Mouse (Mus musculus): Measurements from ENCODE around the gene Zw10. TPM values are rescaled to one million over a fixed set of nuclear protein-coding genes. Genes with fewer than 3 reads are reported as not detected.
A peak's percentile ranks its signal among the peaks of the same experiment; 100 is the strongest.

The Zw10 gene
- polyA plus RNA-seq, 1 experiment from 2014 or later = 28.2 TPM

DNA sequence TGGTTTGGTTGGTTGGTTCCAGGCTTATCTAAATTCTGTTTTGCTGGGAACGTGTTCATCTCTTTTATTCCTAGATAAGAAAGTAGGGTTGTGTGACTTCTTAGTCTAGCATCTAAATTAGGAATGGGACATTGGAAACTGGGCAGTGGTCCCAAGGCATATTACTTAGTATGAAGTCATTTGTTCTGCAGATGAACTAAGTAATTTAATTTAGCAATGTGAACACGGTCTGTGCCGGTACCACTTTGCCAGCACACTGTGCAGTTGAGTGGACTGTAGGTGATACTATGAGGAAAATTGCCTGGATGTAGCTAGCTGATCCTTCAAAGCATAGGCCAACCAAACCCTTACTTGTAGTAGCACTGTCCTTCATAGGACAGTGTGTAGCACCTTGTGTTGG is 21.4 kb downstream of the Zw10 start:
- Histone ChIP-seq H3K4me2 (ENCODE audit: low read depth, low read length) (no peak overlapping the region), H3K27me3 (replicated peaks; ENCODE audit: control insufficient read depth, insufficient read depth, low read length) (no peaks in the 10 kb centered on the region), H3K9ac (ENCODE audit: low read depth, low read length) (no peak overlapping the region), H3K4me1 (ENCODE audit: control insufficient read depth, insufficient read depth, low read length) (no peaks in the 10 kb centered on the region), H3K9me3 (ENCODE audit: control insufficient read depth, low read length) (no peaks in the 10 kb centered on the region), H3K4me3 (ENCODE audit: low read length) (no peak overlapping the region), H3K36me3 (ENCODE audit: control insufficient read depth, insufficient read depth, low read length) (peaks cover 17% of the 10 kb centered on the region), H3K27ac (ENCODE audit: low read length) (no peak overlapping the region)
- no peak for ATAC-seq
- WGBS = 84% methylated on average over 3 of the region's 3 CpGs

DNA sequence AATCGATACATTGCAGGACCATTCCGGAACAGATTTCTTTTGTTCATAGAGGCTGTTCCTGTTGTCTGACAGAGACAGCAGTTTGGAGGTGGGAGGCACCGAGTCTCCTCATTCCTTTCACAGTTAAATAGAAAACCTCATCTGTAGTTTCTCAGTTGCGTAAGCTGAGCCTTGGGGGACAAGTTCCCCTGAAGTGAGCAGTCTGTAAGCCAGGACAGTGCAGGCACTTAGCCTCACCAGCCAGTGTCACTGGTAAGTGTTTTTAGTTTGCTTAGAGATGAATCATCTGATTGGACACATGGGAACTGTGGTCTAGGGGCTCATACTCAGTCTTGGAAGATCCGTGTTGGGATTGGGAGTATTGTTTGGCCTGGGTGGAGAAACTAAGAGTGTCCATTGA is 25.7 kb downstream of the Zw10 start, which contains the start of gene Tmprss5:
Gene Tmprss5, plus strand, starts transcription at position 154 of the 400 bp plus-strand sequence.
- Histone ChIP-seq H3K4me1 (ENCODE audit: control insufficient read depth, insufficient read depth, low read length) (no peaks in the 10 kb centered on the region), H3K9ac (ENCODE audit: low read depth, low read length) (no peak within 1 kb of the TSS), H3K4me3 (ENCODE audit: low read length) (no peak within 1 kb of the TSS), H3K4me2 (ENCODE audit: low read depth, low read length) (no peak within 1 kb of the TSS), H3K36me3 (ENCODE audit: control insufficient read depth, insufficient read depth, low read length) (peaks cover 16% of the 10 kb centered on the region), H3K27ac (ENCODE audit: low read length) (no peak within 1 kb of the TSS), H3K27me3 (replicated peaks; ENCODE audit: control insufficient read depth, insufficient read depth, low read length) (no peaks in the 10 kb centered on the region), H3K9me3 (ENCODE audit: control insufficient read depth, low read length) (no peaks in the 10 kb centered on the region)
- ATAC-seq = no peak
- 57% methylated on average over 5 of the region's 5 CpGs for WGBS

DNA sequence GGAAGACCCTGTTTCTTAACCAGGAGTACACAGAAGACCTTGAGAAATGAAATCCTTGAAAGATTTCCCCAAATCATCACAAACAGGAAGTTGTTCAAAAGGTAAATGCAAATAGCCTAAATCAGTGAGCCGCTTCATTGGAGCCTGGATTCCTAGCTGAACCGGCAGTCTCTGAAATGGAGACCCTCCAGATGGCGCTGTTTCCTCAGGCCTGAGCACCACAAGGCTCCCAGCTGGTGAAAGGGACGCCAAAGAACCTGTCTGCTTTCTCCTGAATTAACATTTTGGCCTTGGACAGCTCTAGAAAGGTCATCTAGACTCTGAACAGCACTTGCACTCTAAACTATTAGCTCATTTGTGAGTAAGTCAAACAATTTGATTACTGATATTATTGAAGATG is 26.1 kb downstream of the Zw10 start:
- Histone ChIP-seq H3K4me2 (ENCODE audit: low read depth, low read length) (no peak overlapping the region), H3K4me1 (ENCODE audit: control insufficient read depth, insufficient read depth, low read length) (no peaks in the 10 kb centered on the region), H3K4me3 (ENCODE audit: low read length) (no peak overlapping the region), H3K9ac (ENCODE audit: low read depth, low read length) (no peak overlapping the region), H3K9me3 (ENCODE audit: control insufficient read depth, low read length) (no peaks in the 10 kb centered on the region), H3K36me3 (ENCODE audit: control insufficient read depth, insufficient read depth, low read length) (peaks cover 16% of the 10 kb centered on the region), H3K27me3 (replicated peaks; ENCODE audit: control insufficient read depth, insufficient read depth, low read length) (no peaks in the 10 kb centered on the region), H3K27ac (ENCODE audit: low read length) (no peak overlapping the region)
- WGBS = 7% methylated on average over 4 of the region's 4 CpGs
- ATAC-seq = no peak

DNA sequence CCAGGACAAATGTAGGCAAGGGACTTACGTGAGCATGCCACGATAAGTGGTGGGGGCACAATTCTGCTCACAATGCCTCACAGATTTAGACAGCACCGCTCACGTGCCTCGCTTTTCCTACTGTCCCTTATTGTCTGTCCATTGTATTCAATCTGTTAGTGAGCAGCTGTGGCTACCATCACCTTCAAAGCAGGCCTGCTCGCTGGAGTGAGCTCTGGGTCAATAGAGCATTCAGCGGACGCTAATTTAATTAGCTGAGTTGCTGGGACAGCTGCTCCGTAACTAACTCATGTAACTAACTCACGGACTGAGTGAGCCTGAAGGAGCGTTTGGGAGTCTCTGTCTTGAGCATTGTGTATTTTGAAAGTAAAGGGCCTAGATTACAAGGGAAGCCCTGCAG is 31.9 kb downstream of the Zw10 start:
- no peak overlapping the region for H3K4me2 ChIP-seq (ENCODE audit: low read depth, low read length)
- no peak overlapping the region for H3K4me3 ChIP-seq (ENCODE audit: low read length)
- H3K4me1 ChIP-seq (ENCODE audit: control insufficient read depth, insufficient read depth, low read length) = no peaks in the 10 kb centered on the region
- H3K36me3 ChIP-seq (ENCODE audit: control insufficient read depth, insufficient read depth, low read length) = no peaks in the 10 kb centered on the region
- H3K27ac ChIP-seq (ENCODE audit: low read length) = no peak overlapping the region
- no peaks in the 10 kb centered on the region for H3K27me3 ChIP-seq (replicated peaks; ENCODE audit: control insufficient read depth, insufficient read depth, low read length)
- no peaks in the 10 kb centered on the region for H3K9me3 ChIP-seq (ENCODE audit: control insufficient read depth, low read length)
- 63% methylated on average over 11 of the region's 11 CpGs for WGBS
- H3K9ac ChIP-seq (ENCODE audit: low read depth, low read length) = no peak overlapping the region
- ATAC-seq = no peak

DNA sequence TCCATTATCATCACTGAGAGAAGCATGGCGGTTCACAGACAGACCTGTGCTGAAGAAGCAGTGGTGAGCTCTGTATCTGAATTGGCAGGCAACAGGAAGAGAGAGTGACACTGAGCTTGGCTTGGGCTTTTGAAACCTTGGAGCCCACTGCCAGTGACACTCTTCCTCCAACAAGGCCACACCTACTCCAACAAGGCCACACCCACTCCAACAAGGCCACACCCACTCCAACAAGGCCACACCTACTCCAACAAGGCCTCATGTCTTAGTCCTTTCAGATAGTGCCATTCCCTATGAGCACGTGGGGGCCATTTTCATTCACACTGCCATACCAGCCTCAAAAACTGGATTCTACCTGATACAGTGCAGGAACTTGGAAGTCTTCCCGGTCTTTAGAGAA is 43.5 kb downstream of the Zw10 start:
- no peaks in the 10 kb centered on the region for H3K27me3 ChIP-seq (replicated peaks; ENCODE audit: control insufficient read depth, insufficient read depth, low read length)
- H3K4me1 ChIP-seq (ENCODE audit: control insufficient read depth, insufficient read depth, low read length) = peaks cover 7% of the 10 kb centered on the region; the same call in 1 of the 2 replicates
- H3K27ac ChIP-seq (ENCODE audit: low read length) = no peak overlapping the region
- no peaks in the 10 kb centered on the region for H3K36me3 ChIP-seq (ENCODE audit: control insufficient read depth, insufficient read depth, low read length)
- WGBS = 90% methylated on average over 3 of the region's 3 CpGs
- H3K9me3 ChIP-seq (ENCODE audit: control insufficient read depth, low read length) = no peaks in the 10 kb centered on the region
- no peak overlapping the region for H3K4me3 ChIP-seq (ENCODE audit: low read length)
- no peak overlapping the region for H3K4me2 ChIP-seq (ENCODE audit: low read depth, low read length)
- ATAC-seq = no peak
- no peak overlapping the region for H3K9ac ChIP-seq (ENCODE audit: low read depth, low read length)

DNA sequence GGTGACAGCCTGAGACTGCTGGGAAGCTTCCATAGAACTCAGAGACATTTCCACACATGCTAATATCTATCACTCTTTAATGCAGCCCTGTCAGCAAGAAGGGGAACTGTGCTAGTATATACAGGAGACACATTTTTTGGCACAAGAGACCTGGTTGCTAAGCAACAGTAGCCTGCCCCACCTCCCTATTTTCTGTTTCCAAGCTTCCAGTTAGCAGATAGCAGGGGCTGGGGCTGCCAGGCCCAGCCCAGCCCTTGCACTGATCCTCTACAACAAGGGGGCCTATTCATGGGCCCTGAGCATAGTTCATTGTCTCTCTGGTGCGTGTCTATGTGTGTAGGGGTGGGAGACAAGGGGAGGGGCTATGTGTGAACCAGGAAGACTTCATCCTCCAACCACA is 46.9 kb downstream of the Zw10 start:
- Histone ChIP-seq H3K9ac (ENCODE audit: low read depth, low read length) (no peak overlapping the region), H3K4me1 (ENCODE audit: control insufficient read depth, insufficient read depth, low read length) (peaks cover 7% of the 10 kb centered on the region; the same call in 1 of the 2 replicates), H3K36me3 (ENCODE audit: control insufficient read depth, insufficient read depth, low read length) (no peaks in the 10 kb centered on the region), H3K27ac (ENCODE audit: low read length) (no peak overlapping the region), H3K4me2 (ENCODE audit: low read depth, low read length) (no peak overlapping the region), H3K27me3 (replicated peaks; ENCODE audit: control insufficient read depth, insufficient read depth, low read length) (no peaks in the 10 kb centered on the region), H3K9me3 (ENCODE audit: control insufficient read depth, low read length) (no peaks in the 10 kb centered on the region), H3K4me3 (ENCODE audit: low read length) (no peak overlapping the region)
- WGBS = 20% methylated on average over 1 of the region's 1 CpGs
- peak; percentile 78 for ATAC-seq

DNA sequence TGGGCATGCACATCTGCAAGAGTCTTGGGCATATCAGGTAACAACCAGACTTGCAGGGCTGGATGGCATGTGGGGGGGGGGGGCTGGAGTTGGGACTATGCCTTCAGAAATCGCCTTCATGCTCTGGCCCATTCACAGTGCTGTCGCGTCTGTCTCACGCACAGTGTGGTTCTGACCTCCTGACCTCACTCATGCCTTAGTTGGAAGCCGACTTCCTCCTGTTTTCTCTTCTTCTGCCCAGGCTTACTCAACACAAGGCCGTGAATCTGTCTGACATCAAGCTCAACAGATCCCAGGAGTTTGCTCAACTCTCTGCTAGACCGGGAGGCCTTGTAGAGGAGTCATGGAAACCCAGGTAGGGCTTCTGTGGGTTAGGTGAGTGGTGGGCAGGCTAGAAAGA is 53.7 kb downstream of the Zw10 start:
- H3K27ac ChIP-seq (ENCODE audit: low read length) = no peak overlapping the region
- no peak overlapping the region for H3K4me3 ChIP-seq (ENCODE audit: low read length)
- WGBS = 50% methylated on average over 7 of the region's 7 CpGs
- no peak for ATAC-seq
- no peaks in the 10 kb centered on the region for H3K27me3 ChIP-seq (replicated peaks; ENCODE audit: control insufficient read depth, insufficient read depth, low read length)
- H3K9ac ChIP-seq (ENCODE audit: low read depth, low read length) = no peak overlapping the region
- H3K4me1 ChIP-seq (ENCODE audit: control insufficient read depth, insufficient read depth, low read length) = no peaks in the 10 kb centered on the region
- no peaks in the 10 kb centered on the region for H3K36me3 ChIP-seq (ENCODE audit: control insufficient read depth, insufficient read depth, low read length)
- no peak overlapping the region for H3K4me2 ChIP-seq (ENCODE audit: low read depth, low read length)
- H3K9me3 ChIP-seq (ENCODE audit: control insufficient read depth, low read length) = no peaks in the 10 kb centered on the region

DNA sequence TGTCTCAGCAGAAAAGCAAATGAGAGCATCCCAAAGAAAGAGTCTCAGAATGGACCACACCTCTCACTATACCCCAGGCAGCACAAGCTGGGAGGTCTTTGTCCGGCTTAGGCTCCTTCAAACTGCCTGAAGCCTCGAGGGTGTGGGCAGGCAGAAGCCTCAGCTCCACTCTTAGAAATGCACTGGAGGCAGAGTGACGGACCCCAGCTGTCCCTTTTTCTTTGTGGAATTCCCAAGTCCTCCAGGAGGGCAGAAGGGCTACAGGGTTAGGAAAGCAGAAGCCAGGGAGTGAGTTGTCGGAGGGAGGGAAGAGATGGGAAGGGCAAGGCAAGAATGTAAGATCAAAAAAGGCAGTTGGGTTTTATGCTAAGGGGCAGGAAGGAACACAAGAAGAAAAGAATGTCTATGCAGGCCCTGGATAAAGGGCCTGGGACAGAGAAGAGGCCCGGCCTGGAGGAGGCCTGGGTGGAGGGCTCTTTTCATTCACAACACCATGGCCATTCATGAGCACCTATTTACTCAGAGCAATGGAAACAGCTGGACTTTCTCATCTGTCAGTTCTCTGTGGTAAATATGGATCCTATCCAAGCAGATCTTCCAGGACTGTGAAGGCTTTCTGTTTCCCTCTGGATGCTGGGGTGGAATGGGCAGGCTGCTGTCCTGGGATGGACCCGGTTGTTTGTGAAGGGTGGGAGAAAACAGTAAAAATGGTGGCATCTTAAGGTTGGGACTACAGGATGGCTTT is 55.2 kb downstream of the Zw10 start:
- 48% methylated on average over 6 of the region's 6 CpGs for WGBS
- no peaks in the 10 kb centered on the region for H3K4me1 ChIP-seq (ENCODE audit: control insufficient read depth, insufficient read depth, low read length)
- H3K27ac ChIP-seq (ENCODE audit: low read length) = peak overlapping the region; percentile 5; the same call in 1 of the 2 replicates
- peak; percentile 56 for ATAC-seq
- no peaks in the 10 kb centered on the region for H3K9me3 ChIP-seq (ENCODE audit: control insufficient read depth, low read length)
- no peak overlapping the region for H3K4me3 ChIP-seq (ENCODE audit: low read length)
- no peaks in the 10 kb centered on the region for H3K36me3 ChIP-seq (ENCODE audit: control insufficient read depth, insufficient read depth, low read length)
- no peaks in the 10 kb centered on the region for H3K27me3 ChIP-seq (replicated peaks; ENCODE audit: control insufficient read depth, insufficient read depth, low read length)
- H3K9ac ChIP-seq (ENCODE audit: low read depth, low read length) = no peak overlapping the region
- no peak overlapping the region for H3K4me2 ChIP-seq (ENCODE audit: low read depth, low read length)

DNA sequence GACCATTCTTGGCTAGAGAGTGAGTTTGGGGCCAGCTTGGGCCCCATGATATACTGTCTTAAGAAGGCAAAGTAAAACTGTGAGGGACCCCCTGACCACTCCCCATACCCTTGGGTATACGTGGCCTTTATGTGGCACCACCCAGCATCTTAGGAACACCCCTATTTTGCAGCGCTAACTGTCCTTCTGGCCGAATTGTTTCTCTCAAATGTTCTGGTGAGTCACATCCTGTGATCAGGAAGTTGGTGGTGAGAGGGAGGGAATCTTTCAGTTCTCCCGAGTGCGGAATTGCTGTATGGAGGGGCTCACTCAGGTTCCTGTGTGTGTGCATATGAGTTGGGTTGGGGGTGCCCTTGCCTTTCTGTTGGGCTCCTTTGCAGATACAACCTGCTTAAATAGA is 55.9 kb downstream of the Zw10 start:
- Histone ChIP-seq H3K9ac (ENCODE audit: low read depth, low read length) (no peak overlapping the region), H3K36me3 (ENCODE audit: control insufficient read depth, insufficient read depth, low read length) (no peaks in the 10 kb centered on the region), H3K27me3 (replicated peaks; ENCODE audit: control insufficient read depth, insufficient read depth, low read length) (no peaks in the 10 kb centered on the region), H3K9me3 (ENCODE audit: control insufficient read depth, low read length) (no peaks in the 10 kb centered on the region), H3K4me1 (ENCODE audit: control insufficient read depth, insufficient read depth, low read length) (no peaks in the 10 kb centered on the region), H3K4me3 (ENCODE audit: low read length) (no peak overlapping the region), H3K4me2 (ENCODE audit: low read depth, low read length) (no peak overlapping the region), H3K27ac (ENCODE audit: low read length) (no peak overlapping the region)
- WGBS = 79% methylated on average over 5 of the region's 5 CpGs
- no peak for ATAC-seq

Measured in intestine, embryonic 16.5 days (tissue).